Mouse (Mus musculus) heart, adult 8-10 months (tissue): ENCODE data around the gene Ccdc51. TPM values are rescaled to one million over a fixed set of nuclear protein-coding genes. Genes with fewer than 3 reads are reported as not detected.
"Not testable (repeated sequence)": the region's sequence is repeated elsewhere in the genome, so short reads cannot be mapped to it uniquely, and the experiment has no call there.

Experiments
- DNase-seq: peaks from one replicate; pipeline ENCODE4 v3.0.0; 2022; ENCODE audit warnings: low spot score
- total RNA-seq, 4 experiments: library from RNA; stranded (reverse); gene quantifications; 2 replicates each; pipeline ENCODE4 v1.2.4; 2022

Gene Ccdc51
- total RNA-seq, 4 experiments from 2014 or later: 10.5 to 13.4 (median 12.7) TPM

GRCm38 (mm10) chr9:109122553-109123085 lies 40.3 kb downstream of the Ccdc51 start:
- DNase-seq: peak; percentile 35

GRCm38 (mm10) chr9:109123266-109123665 lies 41.0 kb downstream of the Ccdc51 start:
- DNase-seq: no peak

- no peak for DNase-seq
Measured at GRCm38 (mm10) chr9:109124164-109124563, 41.9 kb downstream of the Ccdc51 start.

GRCm38 (mm10) chr9:109125043-109125442 lies 42.8 kb downstream of the Ccdc51 start:
- DNase-seq: no peak

GRCm38 (mm10) chr9:109125481-109125880 lies 43.2 kb downstream of the Ccdc51 start:
- DNase-seq: no peak

GRCm38 (mm10) chr9:109127076-109127475 lies 44.8 kb downstream of the Ccdc51 start:
- DNase-seq: no peak

- no peak for DNase-seq
Measured at GRCm38 (mm10) chr9:109128211-109128610, 45.9 kb downstream of the Ccdc51 start.

GRCm38 (mm10) chr9:109130076-109130475 lies 47.8 kb downstream of the Ccdc51 start:
- DNase-seq: no peak

- not testable (repeated sequence) for DNase-seq
Measured at GRCm38 (mm10) chr9:109140414-109140813, 58.1 kb downstream of the Ccdc51 start.

Other genes starting within 250 kb of the Ccdc51 start
- gene Slc26a6, start 229.2 kb upstream of the Ccdc51 start, total RNA-seq: 10 to 100 TPM; 16.6 to 23.6 (median 21.4) TPM
- gene Tmem89, start 167.9 kb upstream of the Ccdc51 start, total RNA-seq: under 1 TPM in 1 of 4 experiments, not detected in 3; 0.28 TPM
- gene Uqcrc1, start 145.9 kb upstream of the Ccdc51 start, total RNA-seq: 1,000 to 10,000 TPM; 2,127 to 2,243 (median 2,213) TPM
- gene Col7a1, start 128.9 kb upstream of the Ccdc51 start, total RNA-seq: under 1 TPM; 0.31 to 0.49 (median 0.32) TPM
- not detected for gene Ucn2, start 96.5 kb upstream of the Ccdc51 start, total RNA-seq
- gene Pfkfb4, start 90.7 kb upstream of the Ccdc51 start, total RNA-seq: 1 to 10 TPM; 1.4 to 2.1 (median 1.9) TPM
- gene Shisa5, start 43.9 kb upstream of the Ccdc51 start, total RNA-seq: 10 to 100 TPM; 30.1 to 36.9 (median 33.7) TPM
- gene Trex1, start 22.8 kb upstream of the Ccdc51 start, total RNA-seq: 10 to 100 TPM; 16.3 to 19.2 (median 17.6) TPM
- 1 to 10 TPM; 8.1 to 9.4 (median 8.5) TPM for gene Atrip, start 8.4 kb upstream of the Ccdc51 start, total RNA-seq
- 100 to 1,000 TPM; 220 to 257 (median 236) TPM for gene Tma7, start 94 bp downstream of the Ccdc51 start, total RNA-seq
- gene Plxnb1, start 12.9 kb downstream of the Ccdc51 start, total RNA-seq: 10 to 100 TPM; 21.6 to 25.9 (median 22.9) TPM
- not detected for gene Fbxw21, start 79.5 kb downstream of the Ccdc51 start, total RNA-seq
- gene Fbxw13, start 113.5 kb downstream of the Ccdc51 start, total RNA-seq: not detected
- gene Fbxw20, start 152.3 kb downstream of the Ccdc51 start, total RNA-seq: not detected
- not detected for gene Fbxw14, start 205.2 kb downstream of the Ccdc51 start, total RNA-seq